Mouse (Mus musculus): ENCODE measurements around the gene Fgfr2. TPM values are rescaled to one million over a fixed set of nuclear protein-coding genes. Genes with fewer than 3 reads are reported as not detected.

Gene Fgfr2
- total RNA-seq, 1 experiment, result 37.5 TPM

DNA sequence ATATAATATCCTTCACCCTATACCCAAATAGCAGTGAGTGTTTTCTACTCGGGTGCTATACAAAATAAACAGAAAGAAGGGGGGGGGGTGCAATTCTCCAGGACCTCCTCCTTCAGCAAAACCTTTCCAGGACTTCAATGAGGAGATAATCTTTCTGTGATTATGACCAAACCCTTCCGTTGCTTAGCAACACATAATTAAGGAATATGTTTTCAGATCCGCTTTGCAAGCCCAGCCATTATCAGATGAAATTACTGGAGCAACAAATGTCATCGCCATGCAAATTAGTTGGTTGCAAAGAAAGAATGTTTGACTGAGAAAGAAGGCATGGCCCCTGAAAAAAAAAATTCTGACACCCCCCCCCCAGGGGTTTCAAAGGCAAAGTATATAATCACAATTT lies 111.5 kb downstream of the Fgfr2 start:
- in situ Hi-C loops (cut with MboI; ENCODE audit: low sequenced_read_pairs in 2 of 2, unreplicated experiment in 2 of 2), result no loop called here
- Histone ChIP-seq H3K9me3 (ENCODE audit: control insufficient read depth, insufficient read depth, low read depth, low read length) (no peaks in the 10 kb centered on the region), H3K4me3 (ENCODE audit: insufficient read depth in 1 of 2, low read depth in 1 of 2, low read length in 2 of 2, poor library complexity in 1 of 2, severe bottlenecking in 1 of 2) (no peak overlapping the region), H3K4me1 (ENCODE audit: control insufficient read depth in 2 of 2, insufficient read depth in 2 of 2, low read length in 2 of 2, poor library complexity in 1 of 2) (peaks cover 5 to 38% of the 10 kb centered on the region in 2 experiments), H3K36me3 (ENCODE audit: control insufficient read depth, insufficient read depth, low read length, poor library complexity, severe bottlenecking) (peaks cover 62% of the 10 kb centered on the region), H3K9ac (ENCODE audit: insufficient read depth, low read depth, low read length, poor library complexity, severe bottlenecking) (no peak overlapping the region), H3K27ac (ENCODE audit: insufficient read depth, low read depth, low read length, poor library complexity, severe bottlenecking) (no peak overlapping the region)
- TF ChIP-seq ZC3H11A (IDR thresholded peaks at IDR 0.05; ENCODE audit: borderline replicate concordance, low read depth, low read length), result no peak
- no peak for TF ChIP-seq CHD2 (IDR thresholded peaks at IDR 0.05; ENCODE audit: low read depth, low read length)
- no peak for TF ChIP-seq HCFC1 (IDR thresholded peaks at IDR 0.05; ENCODE audit: borderline replicate concordance, insufficient read depth, low read length)
- TF ChIP-seq MAFK (IDR thresholded peaks at IDR 0.05; ENCODE audit: insufficient read depth, low read depth, low read length), result no peak
- TF ChIP-seq ZNF384 (IDR thresholded peaks at IDR 0.05; ENCODE audit: low read depth, low read length), result no peak
- DNase-seq (ENCODE audit: low read depth, low spot score), result no peak

DNA sequence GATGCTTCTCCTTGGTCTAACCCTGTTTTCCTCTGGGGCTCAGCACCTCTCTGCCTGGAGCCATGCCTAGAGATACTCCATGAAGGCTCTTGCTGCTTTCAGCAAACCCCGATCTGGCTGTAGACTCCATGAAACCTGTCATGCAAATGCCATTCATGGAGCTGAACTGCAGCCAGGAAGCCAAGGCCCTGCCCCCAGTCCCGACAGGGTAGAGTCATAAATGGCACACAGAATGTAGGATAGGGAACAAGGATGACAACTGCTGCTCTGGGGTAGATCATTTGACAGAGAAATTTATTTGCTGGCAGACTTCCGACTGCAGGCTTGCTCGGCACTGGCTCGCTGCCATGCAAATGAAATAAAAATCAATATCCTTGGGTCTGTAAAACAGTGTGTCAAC lies 112.0 kb downstream of the Fgfr2 start:
- Histone ChIP-seq H3K4me1 (ENCODE audit: control insufficient read depth in 2 of 2, insufficient read depth in 2 of 2, low read length in 2 of 2, poor library complexity in 1 of 2) (peaks cover 5 to 41% of the 10 kb centered on the region in 2 experiments), H3K9ac (ENCODE audit: insufficient read depth, low read depth, low read length, poor library complexity, severe bottlenecking) (no peak overlapping the region), H3K4me3 (ENCODE audit: insufficient read depth in 1 of 2, low read depth in 1 of 2, low read length in 2 of 2, poor library complexity in 1 of 2, severe bottlenecking in 1 of 2) (no peak overlapping the region), H3K27ac (ENCODE audit: insufficient read depth, low read depth, low read length, poor library complexity, severe bottlenecking) (no peak overlapping the region), H3K36me3 (ENCODE audit: control insufficient read depth, insufficient read depth, low read length, poor library complexity, severe bottlenecking) (peaks cover 62% of the 10 kb centered on the region), H3K9me3 (ENCODE audit: control insufficient read depth, insufficient read depth, low read depth, low read length) (no peaks in the 10 kb centered on the region)
- no peak for TF ChIP-seq CHD2 (IDR thresholded peaks at IDR 0.05; ENCODE audit: low read depth, low read length)
- TF ChIP-seq ZNF384 (IDR thresholded peaks at IDR 0.05; ENCODE audit: low read depth, low read length), result no peak
- no peak for TF ChIP-seq ZC3H11A (IDR thresholded peaks at IDR 0.05; ENCODE audit: borderline replicate concordance, low read depth, low read length)
- no peak for TF ChIP-seq HCFC1 (IDR thresholded peaks at IDR 0.05; ENCODE audit: borderline replicate concordance, insufficient read depth, low read length)
- TF ChIP-seq MAFK (IDR thresholded peaks at IDR 0.05; ENCODE audit: insufficient read depth, low read depth, low read length), result no peak
- DNase-seq (ENCODE audit: low read depth, low spot score), result no peak
- in situ Hi-C loops (cut with MboI; ENCODE audit: low sequenced_read_pairs in 2 of 2, unreplicated experiment in 2 of 2), result no loop called here

GRCm38 (mm10) chr7:133010477-133010876 lies 112.7 kb downstream of the Fgfr2 start:
- H3K27ac ChIP-seq (ENCODE audit: insufficient read depth, low read depth, low read length, poor library complexity, severe bottlenecking), result no peak overlapping the region
- in situ Hi-C loops (cut with MboI; ENCODE audit: low sequenced_read_pairs in 2 of 2, unreplicated experiment in 2 of 2), result no loop called here
- H3K4me1 ChIP-seq (ENCODE audit: control insufficient read depth in 2 of 2, insufficient read depth in 2 of 2, low read length in 2 of 2, poor library complexity in 1 of 2), result peaks cover 6 to 46% of the 10 kb centered on the region in 2 experiments
- H3K9ac ChIP-seq (ENCODE audit: insufficient read depth, low read depth, low read length, poor library complexity, severe bottlenecking), result no peak overlapping the region
- H3K36me3 ChIP-seq (ENCODE audit: control insufficient read depth, insufficient read depth, low read length, poor library complexity, severe bottlenecking), result peaks cover 59% of the 10 kb centered on the region
- TF ChIP-seq ZNF384 (IDR thresholded peaks at IDR 0.05; ENCODE audit: low read depth, low read length) (no peak), HCFC1 (IDR thresholded peaks at IDR 0.05; ENCODE audit: borderline replicate concordance, insufficient read depth, low read length) (no peak), CHD2 (IDR thresholded peaks at IDR 0.05; ENCODE audit: low read depth, low read length) (no peak), ZC3H11A (IDR thresholded peaks at IDR 0.05; ENCODE audit: borderline replicate concordance, low read depth, low read length) (no peak), MAFK (IDR thresholded peaks at IDR 0.05; ENCODE audit: insufficient read depth, low read depth, low read length) (no peak)
- no peaks in the 10 kb centered on the region for H3K9me3 ChIP-seq (ENCODE audit: control insufficient read depth, insufficient read depth, low read depth, low read length)
- no peak for DNase-seq (ENCODE audit: low read depth, low spot score)
- H3K4me3 ChIP-seq (ENCODE audit: insufficient read depth in 1 of 2, low read depth in 1 of 2, low read length in 2 of 2, poor library complexity in 1 of 2, severe bottlenecking in 1 of 2), result no peak overlapping the region

DNA sequence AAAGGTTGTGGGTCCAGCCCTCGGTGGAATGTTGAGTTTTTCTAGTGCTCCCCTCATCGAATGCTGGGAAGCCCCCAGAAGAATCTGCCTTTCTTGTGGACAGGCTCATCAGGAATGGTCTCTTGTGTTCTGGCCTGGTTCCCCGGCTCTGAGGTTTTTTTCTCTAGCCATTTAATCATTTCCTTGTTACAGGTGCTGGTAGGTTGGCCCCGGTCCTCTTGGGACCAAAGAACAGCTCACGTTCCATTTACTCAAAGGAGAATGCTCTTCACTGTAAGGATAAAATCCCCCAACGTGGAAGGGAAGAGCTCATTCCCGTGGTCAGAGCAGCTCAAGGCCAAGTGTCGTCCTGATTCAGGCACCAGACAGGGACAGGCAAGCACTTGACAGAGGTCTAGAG lies 113.5 kb downstream of the Fgfr2 start:
- Histone ChIP-seq H3K9me3 (ENCODE audit: control insufficient read depth, insufficient read depth, low read depth, low read length) (no peaks in the 10 kb centered on the region), H3K4me1 (ENCODE audit: control insufficient read depth in 2 of 2, insufficient read depth in 2 of 2, low read length in 2 of 2, poor library complexity in 1 of 2) (peaks cover 11 to 49% of the 10 kb centered on the region in 2 experiments), H3K9ac (ENCODE audit: insufficient read depth, low read depth, low read length, poor library complexity, severe bottlenecking) (no peak overlapping the region), H3K4me3 (ENCODE audit: insufficient read depth in 1 of 2, low read depth in 1 of 2, low read length in 2 of 2, poor library complexity in 1 of 2, severe bottlenecking in 1 of 2) (no peak overlapping the region), H3K27ac (ENCODE audit: insufficient read depth, low read depth, low read length, poor library complexity, severe bottlenecking) (no peak overlapping the region; the same call in 1 of the 2 replicates), H3K36me3 (ENCODE audit: control insufficient read depth, insufficient read depth, low read length, poor library complexity, severe bottlenecking) (peaks cover 57% of the 10 kb centered on the region)
- no peak for TF ChIP-seq ZNF384 (IDR thresholded peaks at IDR 0.05; ENCODE audit: low read depth, low read length)
- no peak for TF ChIP-seq MAFK (IDR thresholded peaks at IDR 0.05; ENCODE audit: insufficient read depth, low read depth, low read length)
- no peak for TF ChIP-seq CHD2 (IDR thresholded peaks at IDR 0.05; ENCODE audit: low read depth, low read length)
- TF ChIP-seq HCFC1 (IDR thresholded peaks at IDR 0.05; ENCODE audit: borderline replicate concordance, insufficient read depth, low read length), result no peak
- TF ChIP-seq ZC3H11A (IDR thresholded peaks at IDR 0.05; ENCODE audit: borderline replicate concordance, low read depth, low read length), result no peak
- in situ Hi-C loops (cut with MboI; ENCODE audit: low sequenced_read_pairs in 2 of 2, unreplicated experiment in 2 of 2), result no loop called here
- DNase-seq (ENCODE audit: low read depth, low spot score), result no peak

DNA sequence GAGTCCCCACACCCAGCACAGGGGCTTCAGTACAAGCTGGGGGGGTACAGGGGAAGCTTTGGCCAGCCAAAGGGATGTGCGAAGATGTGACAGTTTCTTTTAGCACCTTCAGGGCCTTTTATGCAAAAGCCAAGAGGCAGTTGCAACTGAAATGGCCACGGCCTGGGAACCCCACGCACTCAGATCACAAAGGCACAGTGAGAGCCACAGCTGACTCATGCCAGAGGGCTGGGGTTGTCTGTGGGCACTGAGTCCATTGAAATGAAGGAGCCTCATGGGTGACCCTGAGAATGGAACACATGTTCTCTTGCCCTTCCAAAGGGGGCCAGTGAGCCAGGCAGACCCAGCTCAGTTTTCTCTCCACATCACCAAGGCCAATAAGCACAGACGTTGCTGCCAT lies 114.5 kb downstream of the Fgfr2 start:
- TF ChIP-seq HCFC1 (IDR thresholded peaks at IDR 0.05; ENCODE audit: borderline replicate concordance, insufficient read depth, low read length), result no peak
- TF ChIP-seq MAFK (IDR thresholded peaks at IDR 0.05; ENCODE audit: insufficient read depth, low read depth, low read length), result no peak
- no peak for TF ChIP-seq ZC3H11A (IDR thresholded peaks at IDR 0.05; ENCODE audit: borderline replicate concordance, low read depth, low read length)
- no peak for TF ChIP-seq ZNF384 (IDR thresholded peaks at IDR 0.05; ENCODE audit: low read depth, low read length)
- no peak for TF ChIP-seq CHD2 (IDR thresholded peaks at IDR 0.05; ENCODE audit: low read depth, low read length)
- Histone ChIP-seq H3K27ac (ENCODE audit: insufficient read depth, low read depth, low read length, poor library complexity, severe bottlenecking) (no peak overlapping the region), H3K4me3 (ENCODE audit: insufficient read depth in 1 of 2, low read depth in 1 of 2, low read length in 2 of 2, poor library complexity in 1 of 2, severe bottlenecking in 1 of 2) (no peak overlapping the region), H3K36me3 (ENCODE audit: control insufficient read depth, insufficient read depth, low read length, poor library complexity, severe bottlenecking) (peaks cover 49% of the 10 kb centered on the region), H3K4me1 (ENCODE audit: control insufficient read depth in 2 of 2, insufficient read depth in 2 of 2, low read length in 2 of 2, poor library complexity in 1 of 2) (peaks cover 15 to 47% of the 10 kb centered on the region in 2 experiments), H3K9ac (ENCODE audit: insufficient read depth, low read depth, low read length, poor library complexity, severe bottlenecking) (no peak overlapping the region), H3K9me3 (ENCODE audit: control insufficient read depth, insufficient read depth, low read depth, low read length) (no peaks in the 10 kb centered on the region)
- in situ Hi-C loops (cut with MboI; ENCODE audit: low sequenced_read_pairs in 2 of 2, unreplicated experiment in 2 of 2), result no loop called here
- no peak for DNase-seq (ENCODE audit: low read depth, low spot score)
